Mouse (Mus musculus) kidney, adult 2 months (tissue): ENCODE measurements around the gene Gm26661.

Experiments used
- CTCF ChIP-seq: fragments of 200-500 bp; conservative IDR thresholded peaks from 2 replicates; pipeline ENCODE4 v1.5.1; 2011; ENCODE audit warnings: low read depth, mild to moderate bottlenecking, control low read depth, low read length, moderate library complexity, mixed read lengths; ENCODE audit not compliant: insufficient read depth, insufficient read length
- POLR2A ChIP-seq: fragments of 200-500 bp; IDR thresholded peaks from one replicate; pipeline ENCODE4 v1.6.1; 2011; ENCODE audit warnings: low read depth, low read length, control low read depth

DNA sequence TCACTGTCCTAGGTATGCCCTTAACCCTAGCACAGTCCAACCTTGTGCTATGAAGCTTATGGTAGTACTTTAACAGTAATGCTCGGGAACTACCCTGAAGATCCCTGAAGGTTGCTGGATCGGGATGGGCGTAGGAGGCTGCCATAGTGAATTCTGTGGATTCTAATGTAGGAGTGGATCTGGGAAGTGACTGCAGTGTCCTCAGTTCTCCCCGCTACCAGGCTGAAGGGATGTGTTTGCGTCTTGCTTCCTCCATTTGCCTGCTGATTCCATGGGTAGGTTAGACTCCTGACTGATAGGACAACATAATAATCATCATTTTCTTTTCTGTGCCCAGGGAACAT, 41.0 kb downstream of the Gm26661 start:
- no peak for TF ChIP-seq POLR2A
- TF ChIP-seq CTCF: no peak
